Mouse (Mus musculus): ENCODE data around the gene 4933417A18Rik. TPM values are rescaled to one million over a fixed set of nuclear protein-coding genes. Genes with fewer than 3 reads are reported as not detected.

The 4933417A18Rik gene
- polyA plus RNA-seq, 1 experiment from 2014 or later: not detected

GRCm38 (mm10) chr13:34991581-34992273 lies 67.5 kb downstream of the 4933417A18Rik start:
- H3K4me3 ChIP-seq (ENCODE audit: low read depth, low read length): no peak overlapping the region
- peaks cover 8% of the 10 kb centered on the region for H3K4me1 ChIP-seq (ENCODE audit: control insufficient read depth, insufficient read depth, low read length)
- no peak overlapping the region for H3K9ac ChIP-seq (replicated peaks; ENCODE audit: low read depth, low read length)
- H3K9me3 ChIP-seq (ENCODE audit: control insufficient read depth, low read length): no peaks in the 10 kb centered on the region
- H3K27me3 ChIP-seq (ENCODE audit: control insufficient read depth, insufficient read depth, low read length): no peaks in the 10 kb centered on the region
- ATAC-seq (ENCODE audit: low read depth): no peak
- peaks cover 18% of the 10 kb centered on the region; the same call in 1 of the 2 replicates for H3K36me3 ChIP-seq (ENCODE audit: control insufficient read depth, insufficient read depth, low read length)
- H3K4me2 ChIP-seq (ENCODE audit: low read depth, low read length): no peak overlapping the region
- WGBS: 72% methylated on average over 4 of the region's 4 CpGs
- H3K27ac ChIP-seq (ENCODE audit: low read depth, low read length): no peak overlapping the region

- no peaks in the 10 kb centered on the region for H3K27me3 ChIP-seq (ENCODE audit: control insufficient read depth, insufficient read depth, low read length)
- peaks cover 8% of the 10 kb centered on the region for H3K4me1 ChIP-seq (ENCODE audit: control insufficient read depth, insufficient read depth, low read length)
- no peak for ATAC-seq (ENCODE audit: low read depth)
- H3K4me2 ChIP-seq (ENCODE audit: low read depth, low read length): peak overlapping the region; percentile 71
- H3K9me3 ChIP-seq (ENCODE audit: control insufficient read depth, low read length): no peaks in the 10 kb centered on the region
- H3K36me3 ChIP-seq (ENCODE audit: control insufficient read depth, insufficient read depth, low read length): 0 out of 2 replicates have a peak, but pooled peaks cover 6% of the 10 kb centered on the region
- H3K9ac ChIP-seq (replicated peaks; ENCODE audit: low read depth, low read length): no peak overlapping the region; the same call in 1 of the 2 replicates
- no peak overlapping the region for H3K27ac ChIP-seq (ENCODE audit: low read depth, low read length)
- peak overlapping the region; percentile 61 for H3K4me3 ChIP-seq (ENCODE audit: low read depth, low read length)
- WGBS: 85% methylated on average over 4 of the region's 4 CpGs
Measured at GRCm38 (mm10) chr13:34993085-34993484, 68.9 kb downstream of the 4933417A18Rik start.

GRCm38 (mm10) chr13:34993595-34993982 lies 69.4 kb downstream of the 4933417A18Rik start:
- Histone ChIP-seq H3K27ac (ENCODE audit: low read depth, low read length) (peak overlapping the region; percentile 81), H3K9ac (replicated peaks; ENCODE audit: low read depth, low read length) (peak overlapping the region; percentile 76), H3K36me3 (ENCODE audit: control insufficient read depth, insufficient read depth, low read length) (0 out of 2 replicates have a peak, but pooled peaks cover 4% of the 10 kb centered on the region), H3K4me3 (ENCODE audit: low read depth, low read length) (peak overlapping the region; percentile 61), H3K9me3 (ENCODE audit: control insufficient read depth, low read length) (no peaks in the 10 kb centered on the region), H3K4me1 (ENCODE audit: control insufficient read depth, insufficient read depth, low read length) (peaks cover 8% of the 10 kb centered on the region), H3K27me3 (ENCODE audit: control insufficient read depth, insufficient read depth, low read length) (no peaks in the 10 kb centered on the region), H3K4me2 (ENCODE audit: low read depth, low read length) (peak overlapping the region; percentile 71)
- WGBS: 1% methylated on average over 22 of the region's 22 CpGs
- ATAC-seq (ENCODE audit: low read depth): peak; percentile 57

- Histone ChIP-seq H3K4me2 (ENCODE audit: low read depth, low read length) (peak overlapping the region; percentile 71), H3K27me3 (ENCODE audit: control insufficient read depth, insufficient read depth, low read length) (no peaks in the 10 kb centered on the region), H3K4me3 (ENCODE audit: low read depth, low read length) (peak overlapping the region; percentile 61), H3K9ac (replicated peaks; ENCODE audit: low read depth, low read length) (peak overlapping the region; percentile 76), H3K9me3 (ENCODE audit: control insufficient read depth, low read length) (no peaks in the 10 kb centered on the region), H3K4me1 (ENCODE audit: control insufficient read depth, insufficient read depth, low read length) (peaks cover 8% of the 10 kb centered on the region), H3K27ac (ENCODE audit: low read depth, low read length) (peak overlapping the region; percentile 81), H3K36me3 (ENCODE audit: control insufficient read depth, insufficient read depth, low read length) (0 out of 2 replicates have a peak, but pooled peaks cover 3% of the 10 kb centered on the region)
- WGBS: under 1% methylated on average over 33 of the region's 33 CpGs
- peak; percentile 98 for ATAC-seq (ENCODE audit: low read depth)
Measured at GRCm38 (mm10) chr13:34993983-34994811, 70.0 kb downstream of the 4933417A18Rik start.

- Histone ChIP-seq H3K27me3 (ENCODE audit: control insufficient read depth, insufficient read depth, low read length) (no peaks in the 10 kb centered on the region), H3K27ac (ENCODE audit: low read depth, low read length) (no peak overlapping the region), H3K4me3 (ENCODE audit: low read depth, low read length) (no peak overlapping the region), H3K4me2 (ENCODE audit: low read depth, low read length) (no peak overlapping the region), H3K4me1 (ENCODE audit: control insufficient read depth, insufficient read depth, low read length) (peaks cover 8% of the 10 kb centered on the region), H3K9me3 (ENCODE audit: control insufficient read depth, low read length) (no peaks in the 10 kb centered on the region), H3K36me3 (ENCODE audit: control insufficient read depth, insufficient read depth, low read length) (no peaks in the 10 kb centered on the region), H3K9ac (replicated peaks; ENCODE audit: low read depth, low read length) (no peak overlapping the region)
- 84% methylated on average over 2 of the region's 2 CpGs for WGBS
- no peak for ATAC-seq (ENCODE audit: low read depth)
Measured at GRCm38 (mm10) chr13:34995925-34996324, 71.7 kb downstream of the 4933417A18Rik start.

Other genes starting within 250 kb of the 4933417A18Rik start
- not detected in 2 replicates for gene Fam50b, start 189.6 kb upstream of the 4933417A18Rik start, polyA plus RNA-seq (2014; fragmentation: Nextera tagmentation; extraction: Ambion mirVana)
- gene Prpf4b, start 49.1 kb upstream of the 4933417A18Rik start, polyA plus RNA-seq (2014; fragmentation: Nextera tagmentation; extraction: Ambion mirVana): 74.4 and 78.0 TPM in 2 replicates
- 0.37 and 0.43 TPM in 2 replicates for gene Fam217a, start 99 bp upstream of the 4933417A18Rik start, polyA plus RNA-seq (2014; fragmentation: Nextera tagmentation; extraction: Ambion mirVana)
- gene Eci3, start 39.4 kb downstream of the 4933417A18Rik start, polyA plus RNA-seq (2014; fragmentation: Nextera tagmentation; extraction: Ambion mirVana): 0.50 and 0.82 TPM in 2 replicates
- gene Eci2, start 102.7 kb downstream of the 4933417A18Rik start, polyA plus RNA-seq (2014; fragmentation: Nextera tagmentation; extraction: Ambion mirVana): 96.4 and 110 TPM in 2 replicates

Measured in neural tube, embryonic 14.5 days (tissue).